Mouse (Mus musculus): ENCODE measurements around the gene Arl6ip1.

Gene Arl6ip1

GRCm38 (mm10) chr7:118117539-118118210 lies 11.8 kb downstream of the Arl6ip1 start:
- in situ Hi-C loops (cut with MboI, MseI) = loop anchor here (5.0 kb wide), 1 partner anchor 1785 kb away; the partner anchor contains the start of gene Rps13

GRCm38 (mm10) chr7:118116787-118117538 lies 12.5 kb downstream of the Arl6ip1 start:
- in situ Hi-C loops (cut with MboI, MseI) = loop anchor here (5.0 kb wide), 1 partner anchor 1785 kb away; the partner anchor contains the start of gene Rps13

- in situ Hi-C loops (cut with MboI, MseI) = loop anchor here (5.0 kb wide), 1 partner anchor 1784 kb away; the partner anchor contains the start of gene Rps13
These were observed 13.4 kb downstream of the Arl6ip1 start, which contains the start of gene Rps15a for GRCm38 (mm10) chr7:118115877-118116568. Gene Rps15a, minus strand, starts transcription at chr7:118116188.

GRCm38 (mm10) chr7:118115533-118115876 lies 14.0 kb downstream of the Arl6ip1 start:
- in situ Hi-C loops (cut with MboI, MseI) = loop anchor here (5.0 kb wide), 1 partner anchor 1783 kb away; the partner anchor contains the start of gene Rps13

GRCm38 (mm10) chr7:118113541-118114297 lies 15.7 kb downstream of the Arl6ip1 start:
- in situ Hi-C loops (cut with MboI, MseI) = no loop called here

- in situ Hi-C loops (cut with MboI, MseI) = no loop called here
These were observed 18.3 kb downstream of the Arl6ip1 start for GRCm38 (mm10) chr7:118111128-118111527.

GRCm38 (mm10) chr7:118107671-118108070 lies 21.8 kb downstream of the Arl6ip1 start:
- in situ Hi-C loops (cut with MboI, MseI) = no loop called here

- in situ Hi-C loops (cut with MboI, MseI) = no loop called here
These were observed 24.9 kb downstream of the Arl6ip1 start for GRCm38 (mm10) chr7:118104458-118105052.

- in situ Hi-C loops (cut with MboI, MseI) = no loop called here
These were observed 25.7 kb downstream of the Arl6ip1 start for GRCm38 (mm10) chr7:118103462-118104379.

- in situ Hi-C loops (cut with MboI, MseI) = no loop called here
These were observed 26.6 kb downstream of the Arl6ip1 start for GRCm38 (mm10) chr7:118102678-118103461.

- in situ Hi-C loops (cut with MboI, MseI) = no loop called here
These were observed 27.2 kb downstream of the Arl6ip1 start for GRCm38 (mm10) chr7:118102231-118102630.

- in situ Hi-C loops (cut with MboI, MseI) = loop anchor here (25.0 kb wide), 3 partner anchors 510 to 890 kb away; partner anchors contain the start of genes Gprc5b and Xylt1
These were observed 31.8 kb downstream of the Arl6ip1 start for GRCm38 (mm10) chr7:118097615-118098014.

- in situ Hi-C loops (cut with MboI, MseI) = loop anchor here (25.0 kb wide), 3 partner anchors 493 to 907 kb away; partner anchors contain the start of genes Gprc5b and Xylt1
These were observed 49.5 kb downstream of the Arl6ip1 start for GRCm38 (mm10) chr7:118079987-118080386.

- in situ Hi-C loops (cut with MboI, MseI) = loop anchor here (25.0 kb wide), 3 partner anchors 492 to 908 kb away; partner anchors contain the start of genes Gprc5b and Xylt1
These were observed 50.4 kb downstream of the Arl6ip1 start for GRCm38 (mm10) chr7:118079097-118079496.

Data from T-helper 1 cell (primary cell).